Mouse (Mus musculus): Measurements from ENCODE around the gene Rims4.

Rims4 gene

DNA sequence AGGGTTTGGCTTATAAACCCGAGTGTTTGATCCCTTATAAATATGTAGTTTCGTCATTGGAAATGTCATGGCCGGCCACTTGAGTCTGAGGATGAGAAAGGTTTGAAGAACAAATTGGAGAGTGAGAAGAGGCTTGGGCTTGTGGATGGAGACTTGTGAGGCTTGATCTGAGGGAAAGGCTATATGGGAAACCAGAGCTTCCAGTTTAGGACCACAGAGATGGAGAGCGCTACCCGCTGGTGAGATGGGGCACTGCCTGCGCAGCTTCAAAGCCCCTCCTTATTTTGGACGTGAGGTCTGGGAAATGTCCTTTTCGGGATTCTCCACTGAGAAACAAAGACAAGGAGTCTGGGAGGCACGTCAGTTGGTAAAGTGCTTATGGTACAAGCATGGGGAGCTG, 4.6 kb upstream of the Rims4 start:
- H3K27me3 ChIP-seq (ENCODE audit: control insufficient read depth, insufficient read depth, low read length, poor library complexity, severe bottlenecking): no peaks in the 10 kb centered on the region
- no peak for DNase-seq (ENCODE audit: low read depth, low spot score)

DNA sequence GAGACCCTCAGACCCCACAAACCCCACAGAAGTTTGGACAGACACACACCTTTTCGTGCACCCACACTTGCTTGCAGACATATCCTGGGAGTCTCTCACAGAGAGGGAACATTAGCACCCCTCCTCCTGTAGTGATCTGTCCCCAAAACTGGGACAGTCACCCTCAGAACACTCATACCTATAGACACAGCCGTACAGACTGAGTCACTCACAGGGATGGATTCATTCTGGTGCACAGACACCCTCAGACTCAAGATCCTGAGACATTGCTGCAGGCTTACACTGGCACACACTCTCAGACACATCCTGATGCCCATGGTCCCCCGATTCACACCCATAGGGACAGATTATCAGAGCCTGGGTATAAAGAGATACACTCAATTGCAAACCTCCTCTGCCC, 1.1 kb upstream of the Rims4 start:
- DNase-seq (ENCODE audit: low read depth, low spot score): no peak
- Histone ChIP-seq H3K36me3 (ENCODE audit: control insufficient read depth, insufficient read depth, low read length, poor library complexity, severe bottlenecking) (no peaks in the 10 kb centered on the region), H3K27me3 (ENCODE audit: control insufficient read depth, insufficient read depth, low read length, poor library complexity, severe bottlenecking) (no peaks in the 10 kb centered on the region)

More for the DNA sequence above, 4.6 kb upstream of the Rims4 start:
- H3K36me3 ChIP-seq (ENCODE audit: control insufficient read depth, insufficient read depth, low read length, poor library complexity, severe bottlenecking): no peaks in the 10 kb centered on the region

DNA sequence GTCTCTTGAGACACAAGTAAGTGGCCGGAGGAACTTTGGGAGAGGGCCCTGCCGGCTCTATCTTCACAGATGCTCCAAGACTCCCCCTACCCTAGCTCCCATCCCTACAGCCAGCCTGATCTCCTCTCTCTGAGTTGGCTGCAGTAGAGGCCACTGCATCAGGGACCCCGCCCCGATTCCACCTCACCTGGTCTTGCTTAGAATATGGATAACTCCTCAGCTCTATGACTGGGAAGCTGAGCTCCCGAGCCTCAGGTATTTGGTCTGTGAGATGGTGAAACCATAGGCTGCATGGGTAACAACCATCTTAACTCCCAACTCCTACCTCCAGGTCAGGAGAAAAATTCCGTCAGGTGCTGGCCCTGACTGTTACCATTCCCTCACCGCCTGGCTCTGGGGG, 1.8 kb downstream of the Rims4 start:
- Histone ChIP-seq H3K27me3 (ENCODE audit: control insufficient read depth, insufficient read depth, low read length, poor library complexity, severe bottlenecking) (no peaks in the 10 kb centered on the region), H3K36me3 (ENCODE audit: control insufficient read depth, insufficient read depth, low read length, poor library complexity, severe bottlenecking) (no peaks in the 10 kb centered on the region)
- no peak for DNase-seq (ENCODE audit: low read depth, low spot score)

DNA sequence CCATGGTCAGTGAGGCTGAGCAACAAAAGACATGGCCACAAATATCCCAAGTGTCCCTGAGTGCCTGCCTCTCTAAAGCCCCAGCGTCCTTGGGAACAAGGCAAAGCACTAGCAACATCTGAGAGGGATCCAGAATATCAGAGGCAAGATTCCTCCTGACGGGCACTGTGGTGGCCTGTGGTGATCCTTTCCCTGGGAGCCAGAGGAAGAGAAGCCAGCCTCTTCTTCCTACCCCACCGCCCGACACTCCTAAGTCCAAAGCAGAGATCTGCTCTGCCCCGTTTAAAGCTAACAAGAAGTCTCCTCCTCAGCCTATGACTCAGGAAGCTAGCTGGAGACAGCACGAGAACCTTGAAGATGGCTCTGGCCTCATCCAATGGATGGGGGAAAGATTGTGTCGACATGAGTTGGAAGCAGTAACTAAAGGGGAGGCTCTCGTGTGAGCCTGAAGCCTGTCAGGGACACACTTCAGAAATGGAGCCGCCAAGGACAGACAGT, 3.1 kb downstream of the Rims4 start:
- H3K27me3 ChIP-seq (ENCODE audit: control insufficient read depth, insufficient read depth, low read length, poor library complexity, severe bottlenecking): no peaks in the 10 kb centered on the region
- no peaks in the 10 kb centered on the region for H3K36me3 ChIP-seq (ENCODE audit: control insufficient read depth, insufficient read depth, low read length, poor library complexity, severe bottlenecking)
- DNase-seq (ENCODE audit: low read depth, low spot score): no peak

DNA sequence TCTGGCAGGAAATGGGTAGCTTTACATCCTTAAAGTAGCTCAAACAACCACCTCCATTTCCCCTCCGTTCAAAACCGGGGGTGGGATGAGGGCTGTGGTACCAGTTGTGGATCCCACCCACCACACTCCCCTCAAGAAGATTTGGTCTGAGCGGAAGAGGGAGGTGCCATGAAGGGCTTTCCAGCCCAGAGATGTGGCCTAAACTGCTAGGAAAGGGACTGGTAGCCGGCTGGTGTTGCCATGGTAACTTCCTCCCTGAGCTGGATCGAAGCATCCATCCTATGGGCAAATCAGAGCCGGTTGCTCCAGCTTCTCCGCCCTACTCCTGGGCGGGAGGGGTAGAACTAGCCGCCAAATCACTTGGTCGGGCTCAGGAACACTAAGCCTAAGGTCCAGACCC, 4.4 kb downstream of the Rims4 start:
- H3K27me3 ChIP-seq (ENCODE audit: control insufficient read depth, insufficient read depth, low read length, poor library complexity, severe bottlenecking): no peaks in the 10 kb centered on the region
- H3K36me3 ChIP-seq (ENCODE audit: control insufficient read depth, insufficient read depth, low read length, poor library complexity, severe bottlenecking): no peaks in the 10 kb centered on the region
- no peak for DNase-seq (ENCODE audit: low read depth, low spot score)

DNA sequence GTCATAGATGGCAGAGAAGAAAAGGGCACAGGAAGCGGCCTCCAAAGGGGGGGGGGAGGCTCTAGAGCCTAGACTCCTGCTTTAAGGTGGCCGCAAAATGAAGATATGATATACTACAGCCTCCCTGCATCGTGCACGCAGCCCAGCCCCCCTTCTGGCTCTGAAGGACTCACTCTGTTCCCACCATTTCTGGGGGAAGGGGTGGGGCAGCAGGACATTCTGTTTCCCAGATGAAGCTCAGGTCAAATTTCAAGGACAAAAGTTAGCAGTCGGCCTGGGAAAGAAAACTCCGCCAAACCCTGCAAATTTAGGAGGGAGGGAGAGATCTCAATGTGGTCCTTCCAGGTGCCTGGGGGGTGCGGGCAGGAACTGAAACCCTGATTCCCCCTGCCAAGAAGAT, 4.8 kb downstream of the Rims4 start:
- DNase-seq (ENCODE audit: low read depth, low spot score): no peak
- Histone ChIP-seq H3K36me3 (ENCODE audit: control insufficient read depth, insufficient read depth, low read length, poor library complexity, severe bottlenecking) (no peaks in the 10 kb centered on the region), H3K27me3 (ENCODE audit: control insufficient read depth, insufficient read depth, low read length, poor library complexity, severe bottlenecking) (no peaks in the 10 kb centered on the region)

DNA sequence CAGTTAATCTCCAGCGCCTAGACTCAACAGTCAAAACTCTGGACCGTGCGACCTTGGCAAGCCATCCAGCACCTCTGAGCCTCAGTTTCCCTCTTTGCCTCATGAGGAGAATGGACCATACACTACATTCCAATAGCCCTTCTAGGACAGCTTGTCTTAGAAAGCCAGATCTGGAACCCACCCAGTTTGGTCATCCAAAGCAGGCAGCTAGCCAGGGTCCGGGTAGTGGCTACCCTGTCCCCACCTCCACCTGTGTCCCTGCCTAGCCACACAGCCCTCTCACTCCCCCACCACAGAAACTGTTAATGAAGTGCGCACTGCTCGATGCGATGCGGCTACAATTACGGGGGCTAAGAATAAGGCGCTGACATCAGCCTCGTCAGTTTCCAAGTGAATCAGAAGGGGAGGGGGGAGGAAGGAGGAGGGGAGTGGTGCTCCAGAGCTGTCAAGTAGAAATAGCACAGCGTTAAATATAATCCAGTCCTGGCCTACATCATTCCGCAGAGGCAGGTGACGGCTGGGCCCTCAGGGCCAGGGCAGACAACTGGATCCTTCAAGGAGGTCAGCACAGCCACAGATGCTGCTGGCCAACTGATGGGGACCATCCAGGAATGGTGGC, 6.5 kb downstream of the Rims4 start:
- no peak for DNase-seq (ENCODE audit: low read depth, low spot score)
- no peaks in the 10 kb centered on the region for H3K27me3 ChIP-seq (ENCODE audit: control insufficient read depth, insufficient read depth, low read length, poor library complexity, severe bottlenecking)

DNA sequence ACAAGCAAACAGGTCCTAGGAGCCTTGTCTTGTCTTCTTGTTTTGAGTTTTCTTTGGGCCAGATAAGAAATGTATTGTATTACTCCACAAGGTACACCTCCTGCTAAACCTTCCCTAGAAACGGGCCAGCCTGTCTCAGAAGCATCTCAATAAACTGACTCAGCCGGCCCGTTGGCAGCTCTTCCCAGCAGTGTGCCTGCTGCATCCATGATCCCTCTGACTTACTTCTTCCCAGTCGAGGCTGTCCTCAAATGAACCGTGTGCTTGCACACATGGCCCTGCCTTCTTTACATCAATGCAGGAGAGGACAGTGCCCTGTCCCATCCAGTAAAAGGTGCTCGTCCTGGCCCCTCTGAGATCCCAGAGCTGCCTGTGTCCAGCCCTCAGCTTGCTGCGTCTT, 8.9 kb downstream of the Rims4 start:
- no peak for DNase-seq (ENCODE audit: low read depth, low spot score)
- no peaks in the 10 kb centered on the region for H3K36me3 ChIP-seq (ENCODE audit: control insufficient read depth, insufficient read depth, low read length, poor library complexity, severe bottlenecking)

More for the DNA sequence above, 6.5 kb downstream of the Rims4 start:
- H3K36me3 ChIP-seq (ENCODE audit: control insufficient read depth, insufficient read depth, low read length, poor library complexity, severe bottlenecking): no peaks in the 10 kb centered on the region

DNA sequence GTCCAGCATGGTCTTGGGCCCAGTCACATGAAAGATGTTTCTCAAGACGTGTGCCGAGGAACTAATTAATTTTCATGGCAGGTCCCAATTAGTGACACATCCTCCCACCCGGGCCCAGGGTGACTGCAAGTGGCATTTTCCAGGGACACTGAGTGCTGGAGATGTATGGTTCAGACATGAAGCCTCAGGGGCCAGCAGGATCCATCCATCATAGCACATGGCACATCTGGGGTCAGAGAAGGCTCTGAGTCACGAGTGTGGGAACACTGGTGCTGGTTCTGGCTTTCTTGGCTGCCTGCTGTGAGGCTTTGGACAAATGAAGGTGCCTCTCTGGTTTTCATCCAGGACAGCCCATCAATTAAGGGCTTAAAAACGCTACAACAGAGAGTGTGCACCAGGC, 11.4 kb downstream of the Rims4 start:
- H3K27me3 ChIP-seq (ENCODE audit: control insufficient read depth, insufficient read depth, low read length, poor library complexity, severe bottlenecking): no peaks in the 10 kb centered on the region
- no peaks in the 10 kb centered on the region for H3K36me3 ChIP-seq (ENCODE audit: control insufficient read depth, insufficient read depth, low read length, poor library complexity, severe bottlenecking)
- no peak for DNase-seq (ENCODE audit: low read depth, low spot score)

More for the DNA sequence above, 8.9 kb downstream of the Rims4 start:
- H3K27me3 ChIP-seq (ENCODE audit: control insufficient read depth, insufficient read depth, low read length, poor library complexity, severe bottlenecking): no peaks in the 10 kb centered on the region

DNA sequence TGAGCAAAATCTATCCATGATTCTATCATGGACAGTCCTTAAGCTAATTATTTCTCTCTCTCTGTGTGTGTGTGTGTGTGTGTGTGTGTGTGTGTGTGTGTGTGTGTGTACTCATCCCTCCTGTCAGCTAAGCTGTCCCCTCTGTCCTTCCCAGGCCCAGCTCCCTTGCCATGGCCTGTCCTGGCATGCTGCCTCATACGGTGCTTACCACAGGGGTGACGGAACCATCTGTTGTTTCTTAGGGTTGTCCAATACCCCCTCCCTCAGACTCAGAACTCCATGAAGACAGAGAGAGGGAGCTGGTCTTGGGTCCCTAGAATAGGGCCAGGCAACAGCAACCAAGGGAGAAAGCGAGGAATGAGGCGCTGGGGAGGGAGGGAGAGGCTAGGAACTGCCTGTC, 14.2 kb downstream of the Rims4 start:
- DNase-seq (ENCODE audit: low read depth, low spot score): no peak
- Histone ChIP-seq H3K36me3 (ENCODE audit: control insufficient read depth, insufficient read depth, low read length, poor library complexity, severe bottlenecking) (no peaks in the 10 kb centered on the region), H3K27me3 (ENCODE audit: control insufficient read depth, insufficient read depth, low read length, poor library complexity, severe bottlenecking) (no peaks in the 10 kb centered on the region)

DNA sequence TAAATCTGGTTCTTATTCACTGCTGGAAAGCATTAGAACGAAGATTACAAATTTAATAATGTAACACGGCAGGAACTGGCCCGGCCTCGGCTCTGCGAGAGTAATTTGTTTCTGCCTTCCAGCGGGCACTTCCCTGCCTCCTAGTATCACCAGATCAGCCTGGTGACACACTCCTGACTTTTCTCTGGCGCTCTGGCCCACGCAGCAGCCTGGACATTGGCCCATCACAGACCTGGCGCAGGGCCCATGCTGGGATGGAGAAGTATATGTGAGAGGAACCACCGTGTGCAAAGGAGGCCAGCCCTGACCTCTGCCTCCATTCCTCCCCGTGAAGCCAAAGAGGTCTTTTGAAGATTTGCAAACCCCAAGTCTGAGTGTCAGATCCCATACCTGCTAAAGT, 15.0 kb downstream of the Rims4 start:
- no peak for DNase-seq (ENCODE audit: low read depth, low spot score)
- Histone ChIP-seq H3K36me3 (ENCODE audit: control insufficient read depth, insufficient read depth, low read length, poor library complexity, severe bottlenecking) (no peaks in the 10 kb centered on the region), H3K27me3 (ENCODE audit: control insufficient read depth, insufficient read depth, low read length, poor library complexity, severe bottlenecking) (no peaks in the 10 kb centered on the region)

DNA sequence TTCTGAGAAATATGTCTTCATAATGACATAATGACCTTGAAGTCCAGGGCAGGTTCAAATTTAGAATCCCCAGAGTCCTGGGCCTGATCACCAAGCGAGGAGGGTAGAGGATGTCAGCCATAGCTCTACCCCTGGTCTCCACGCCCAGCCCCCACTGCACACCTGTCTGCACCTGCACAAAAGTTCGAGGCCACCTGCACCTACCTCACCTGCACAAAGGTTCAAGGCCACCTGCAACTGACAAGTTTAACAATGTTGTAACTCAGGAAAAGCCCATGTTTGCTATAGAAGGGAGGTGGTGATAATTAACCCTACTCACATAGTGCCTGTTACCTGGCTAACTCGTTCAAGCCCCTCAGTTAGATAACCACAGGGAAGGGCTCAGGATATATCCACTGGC, 16.0 kb downstream of the Rims4 start:
- no peak for DNase-seq (ENCODE audit: low read depth, low spot score)
- no peaks in the 10 kb centered on the region for H3K27me3 ChIP-seq (ENCODE audit: control insufficient read depth, insufficient read depth, low read length, poor library complexity, severe bottlenecking)
- H3K36me3 ChIP-seq (ENCODE audit: control insufficient read depth, insufficient read depth, low read length, poor library complexity, severe bottlenecking): no peaks in the 10 kb centered on the region

DNA sequence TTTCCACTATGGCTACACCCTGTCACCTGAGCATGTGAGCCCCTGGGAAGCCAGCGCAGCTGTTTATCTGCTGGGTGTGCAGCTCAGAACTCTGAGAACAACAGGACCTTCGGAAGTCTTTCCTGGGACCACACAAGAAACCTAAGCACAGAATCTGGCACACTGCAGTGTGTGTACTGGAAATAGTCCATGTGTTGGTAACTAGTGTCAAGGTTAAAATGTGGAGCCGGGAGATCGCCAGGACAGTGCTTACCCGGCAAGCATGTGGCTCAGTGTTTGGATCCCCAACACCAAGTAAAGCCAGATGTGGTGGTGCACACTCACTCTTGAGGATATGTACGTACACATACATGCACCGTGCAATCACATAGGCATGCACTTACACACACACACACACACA, 17.4 kb downstream of the Rims4 start:
- Histone ChIP-seq H3K27me3 (ENCODE audit: control insufficient read depth, insufficient read depth, low read length, poor library complexity, severe bottlenecking) (no peaks in the 10 kb centered on the region), H3K36me3 (ENCODE audit: control insufficient read depth, insufficient read depth, low read length, poor library complexity, severe bottlenecking) (no peaks in the 10 kb centered on the region)
- DNase-seq (ENCODE audit: low read depth, low spot score): no peak

DNA sequence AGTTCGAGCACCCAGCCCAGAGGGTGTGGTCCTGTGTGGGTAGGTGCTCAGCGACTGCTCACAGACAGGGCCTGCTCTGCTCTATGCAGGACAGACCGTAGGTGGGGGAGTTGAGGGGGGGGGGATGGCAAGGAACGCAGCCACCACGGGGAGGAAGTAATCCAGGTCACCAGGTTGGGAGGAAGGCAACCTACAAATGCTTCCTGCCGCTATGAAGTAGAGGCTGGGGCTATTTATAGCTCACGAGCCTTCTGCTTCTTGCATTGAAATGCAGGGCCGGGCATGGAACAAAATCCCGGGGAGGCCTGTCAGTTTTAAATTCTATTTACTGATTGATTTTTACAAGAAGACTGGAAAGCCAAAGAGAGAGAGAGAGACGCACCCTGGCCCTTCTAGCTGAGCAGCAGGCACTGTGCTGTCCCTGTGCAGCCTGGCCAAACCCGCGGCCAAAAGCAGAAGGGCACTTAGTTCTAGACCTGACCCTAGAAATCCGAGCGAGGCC, 18.5 kb downstream of the Rims4 start:
- no peak for DNase-seq (ENCODE audit: low read depth, low spot score)
- H3K27me3 ChIP-seq (ENCODE audit: control insufficient read depth, insufficient read depth, low read length, poor library complexity, severe bottlenecking): no peaks in the 10 kb centered on the region
- no peaks in the 10 kb centered on the region for H3K36me3 ChIP-seq (ENCODE audit: control insufficient read depth, insufficient read depth, low read length, poor library complexity, severe bottlenecking)

DNA sequence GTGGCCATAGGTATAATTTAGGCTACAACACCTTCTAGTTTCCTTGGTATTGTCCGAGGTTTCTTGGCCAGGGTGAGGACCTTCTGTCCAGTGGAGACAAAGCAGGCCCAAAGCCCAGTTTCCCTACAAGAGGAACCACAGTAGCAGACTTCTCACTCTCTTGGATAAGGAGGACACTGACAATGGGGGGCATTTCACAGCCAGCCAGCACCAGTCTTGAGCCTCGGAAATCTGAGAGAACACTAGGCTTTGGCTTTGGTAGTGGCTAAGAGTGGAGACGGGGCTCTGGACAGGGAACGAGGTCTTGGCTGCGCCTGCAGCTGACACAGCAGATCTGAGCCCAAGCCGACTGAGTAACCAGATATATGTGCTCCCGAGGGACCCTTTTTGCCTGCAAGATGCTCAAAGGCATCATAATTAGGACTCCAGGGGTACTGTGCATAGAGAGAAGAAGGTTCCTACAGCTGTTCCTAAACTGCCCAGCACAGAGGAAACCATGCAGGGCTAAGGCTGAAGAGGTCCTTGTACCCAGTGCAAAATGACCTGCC, 20.4 kb downstream of the Rims4 start:
- no peak for DNase-seq (ENCODE audit: low read depth, low spot score)
- no peaks in the 10 kb centered on the region for H3K36me3 ChIP-seq (ENCODE audit: control insufficient read depth, insufficient read depth, low read length, poor library complexity, severe bottlenecking)
- H3K27me3 ChIP-seq (ENCODE audit: control insufficient read depth, insufficient read depth, low read length, poor library complexity, severe bottlenecking): no peaks in the 10 kb centered on the region

DNA sequence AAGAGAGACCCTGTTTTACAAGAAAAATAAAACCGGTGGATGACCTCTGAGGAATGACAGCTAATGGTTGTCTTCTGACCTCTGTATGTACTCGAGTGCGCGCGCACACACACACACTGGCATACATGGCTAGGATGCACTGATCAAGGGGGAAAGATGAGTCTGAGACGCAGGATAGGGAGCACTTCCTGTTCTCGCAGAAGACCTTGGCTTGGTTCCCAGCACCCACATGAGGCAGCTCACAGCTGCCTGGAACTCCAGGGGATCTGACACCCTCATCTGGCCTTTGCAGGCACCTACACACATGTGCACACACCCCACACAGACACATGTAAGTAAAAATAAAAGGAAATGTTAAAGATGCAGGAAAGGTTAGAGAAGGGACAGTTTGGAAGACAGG, 21.5 kb downstream of the Rims4 start:
- no peak for DNase-seq (ENCODE audit: low read depth, low spot score)
- H3K27me3 ChIP-seq (ENCODE audit: control insufficient read depth, insufficient read depth, low read length, poor library complexity, severe bottlenecking): no peaks in the 10 kb centered on the region
- no peaks in the 10 kb centered on the region for H3K36me3 ChIP-seq (ENCODE audit: control insufficient read depth, insufficient read depth, low read length, poor library complexity, severe bottlenecking)
